Mouse (Mus musculus): ENCODE measurements at regions not wholly inside any gene's neighbourhood (a gene's known extent, or its start where the extent isn't known, plus 50 kb on each side); places are given as distances from the start of the nearest gene placed in this dataset.

DNA sequence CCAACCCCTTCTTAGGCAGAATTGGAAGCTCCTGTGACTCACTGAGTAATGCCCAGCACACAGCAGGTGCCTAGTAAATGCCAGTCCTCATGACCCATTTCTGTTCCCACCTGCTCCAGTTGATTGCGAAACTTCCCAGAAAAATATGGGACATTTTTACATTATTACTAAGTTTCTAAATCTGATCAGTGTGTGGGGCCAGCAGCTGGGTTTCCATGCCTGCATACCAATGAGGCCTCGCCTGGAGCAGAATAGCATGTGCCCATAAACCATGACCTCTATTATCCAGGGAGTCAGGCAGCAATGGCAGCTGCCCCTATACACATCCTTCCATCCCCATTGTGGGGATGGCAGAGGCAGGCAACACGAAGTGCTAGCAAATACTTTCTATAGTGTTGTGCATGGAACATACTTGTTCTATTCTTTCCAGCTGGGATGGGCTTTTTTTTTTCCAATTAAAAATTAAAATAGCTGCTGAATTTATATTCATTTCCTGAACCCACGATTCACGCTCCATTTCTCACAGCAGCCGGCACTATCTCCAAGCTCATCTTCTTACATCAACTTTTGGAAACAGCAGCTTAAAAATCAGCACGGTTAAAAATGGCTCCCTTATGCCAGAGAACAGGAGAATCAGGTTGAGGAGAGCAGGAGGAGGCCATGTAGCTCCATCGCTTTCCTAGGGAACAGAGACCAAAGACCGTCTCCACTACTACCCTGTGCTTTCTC lies 214.5 kb upstream of the Eif4g2 start:
- TF ChIP-seq GATA1 (IDR thresholded peaks at IDR 0.05; ENCODE audit: borderline replicate concordance, low read length): no peak
- no peak for TF ChIP-seq CTCF (IDR thresholded peaks at IDR 0.05; ENCODE audit: low read depth, low read length)

Measured in G1E (cell line).